Mouse (Mus musculus) lung, embryonic 14.5 days (tissue): ENCODE results near the gene Sec24a. TPM values are rescaled to one million over a fixed set of nuclear protein-coding genes. Genes with fewer than 3 reads are reported as not detected.
A peak's percentile ranks its signal among the peaks of the same experiment; 100 is the strongest.

Source experiments
- ATAC-seq: fragments of 200-750 bp; cut with Nextera tagmentation; 2 replicates; pipeline ENCODE4 v1.8.0; 2017; ENCODE audit warnings: mild to moderate bottlenecking, moderate TSS enrichment, moderate library complexity; ENCODE audit not compliant: insufficient read depth
- DNase-seq: peaks from one replicate; pipeline ENCODE4 v3.0.0-alpha.2; 2015
- H3K27ac ChIP-seq: fragments of 300-500 bp; sonication (generic); 2 replicates; pipeline ENCODE4 v1.5.1; 2014; ENCODE audit warnings: low read depth, mild to moderate bottlenecking, moderate library complexity
- H3K27me3 ChIP-seq: fragments of 300-500 bp; sonication (generic); 2 replicates; pipeline ENCODE4 v1.6.1; 2014; ENCODE audit warnings: low read length, control low read depth; ENCODE audit not compliant: insufficient read depth
- H3K36me3 ChIP-seq: fragments of 300-500 bp; sonication (generic); 2 replicates; pipeline ENCODE4 v1.6.1; 2014; ENCODE audit warnings: control low read depth; ENCODE audit not compliant: insufficient read depth
- H3K4me1 ChIP-seq: fragments of 300-500 bp; sonication (generic); 2 replicates; pipeline ENCODE4 v1.6.1; 2014; ENCODE audit warnings: antibody characterized with exemption, control low read depth; ENCODE audit not compliant: insufficient read depth
- H3K4me2 ChIP-seq: fragments of 300-500 bp; sonication (generic); 2 replicates; pipeline ENCODE4 v1.6.1; 2014; ENCODE audit warnings: mild to moderate bottlenecking
- H3K4me3 ChIP-seq: fragments of 300-500 bp; sonication (generic); 2 replicates; pipeline ENCODE4 v1.5.1; 2014; ENCODE audit warnings: low read depth, low read length
- H3K9ac ChIP-seq: fragments of 300-500 bp; sonication (generic); 2 replicates; pipeline ENCODE4 v1.6.1; 2014
- H3K9me3 ChIP-seq: fragments of 300-500 bp; sonication (generic); 2 replicates; pipeline ENCODE4 v1.6.1; 2016; ENCODE audit warnings: low read depth, low read length, control low read depth
- CTCF ChIP-seq: IDR thresholded peaks from 2 replicates; pipeline ENCODE4 v1.5.1; 2016; ENCODE audit warnings: antibody characterized with exemption, low read depth
- WGBS: fragments of 180-500 bp; shearing (Covaris S2); extraction: QIAGEN DNeasy Blood & Tissue Kit; methylation state at CpG from one replicate; pipeline ENCODE4 v1.1.7; 2014; 5-methylcytosine and 5-hydroxymethylcytosine counted together
- polyA plus RNA-seq: library from polyadenylated mRNA; unstranded; fragments of >200 nt; fragmentation: Nextera tagmentation; extraction: Ambion mirVana; gene quantifications from 2 replicates; pipeline ENCODE4 v1.2.1, GENCODE M21; 2014

Gene Sec24a
- polyA plus RNA-seq, 1 experiment from 2014 or later, result 16.3 TPM

GRCm38 (mm10) chr11:51681976-51682374, 81.5 kb downstream of the Sec24a start:
- no peaks in the 10 kb centered on the region for H3K4me1 ChIP-seq
- H3K4me3 ChIP-seq, result no peak overlapping the region
- no peak overlapping the region for H3K4me2 ChIP-seq
- H3K27me3 ChIP-seq, result no peaks in the 10 kb centered on the region
- DNase-seq (no peak), ATAC-seq (no peak)
- whole genome bisulfite sequencing, result 41% methylated on average over 8 of the region's 8 CpGs
- TF ChIP-seq CTCF, result no peak
- H3K9ac ChIP-seq, result no peak overlapping the region
- H3K27ac ChIP-seq, result no peak overlapping the region
- no peaks in the 10 kb centered on the region for H3K9me3 ChIP-seq
- peaks cover 8% of the 10 kb centered on the region; the same call in 1 of the 2 replicates for H3K36me3 ChIP-seq

GRCm38 (mm10) chr11:51681324-51681975, 82.0 kb downstream of the Sec24a start:
- WGBS, result 29% methylated on average over 13 of the region's 13 CpGs
- peaks cover 8% of the 10 kb centered on the region; the same call in 1 of the 2 replicates for H3K36me3 ChIP-seq
- TF ChIP-seq CTCF, result peak; percentile 95
- peak overlapping the region; percentile 4; the same call in 1 of the 2 replicates for H3K9ac ChIP-seq
- no peaks in the 10 kb centered on the region for H3K4me1 ChIP-seq
- ATAC-seq (peak; percentile 54; the same call in 1 of the 2 replicates), DNase-seq (peak; percentile 94)
- H3K27ac ChIP-seq, result no peak overlapping the region
- no peak overlapping the region for H3K4me3 ChIP-seq
- no peaks in the 10 kb centered on the region for H3K9me3 ChIP-seq
- H3K4me2 ChIP-seq, result peak overlapping the region; percentile 43; the same call in 1 of the 2 replicates
- no peaks in the 10 kb centered on the region for H3K27me3 ChIP-seq

GRCm38 (mm10) chr11:51679466-51679865, 84.0 kb downstream of the Sec24a start:
- TF ChIP-seq CTCF, result no peak
- Histone ChIP-seq H3K4me1 (no peaks in the 10 kb centered on the region), H3K9me3 (no peaks in the 10 kb centered on the region), H3K36me3 (no peaks in the 10 kb centered on the region), H3K4me2 (no peak overlapping the region), H3K27me3 (no peaks in the 10 kb centered on the region), H3K9ac (no peak overlapping the region), H3K4me3 (no peak overlapping the region), H3K27ac (no peak overlapping the region)
- ATAC-seq (no peak), DNase-seq (no peak)
- 57% methylated on average over 3 of the region's 3 CpGs for WGBS

GRCm38 (mm10) chr11:51677737-51678418, 85.6 kb downstream of the Sec24a start:
- 65% methylated on average over 6 of the region's 6 CpGs for WGBS
- H3K9ac ChIP-seq, result no peak overlapping the region
- H3K4me1 ChIP-seq, result no peaks in the 10 kb centered on the region
- no peaks in the 10 kb centered on the region for H3K9me3 ChIP-seq
- TF ChIP-seq CTCF, result no peak
- no peak overlapping the region for H3K4me3 ChIP-seq
- H3K27me3 ChIP-seq, result no peaks in the 10 kb centered on the region
- H3K36me3 ChIP-seq, result no peaks in the 10 kb centered on the region
- no peak for ATAC-seq
- no peak overlapping the region for H3K27ac ChIP-seq
- no peak overlapping the region for H3K4me2 ChIP-seq
- no peak for DNase-seq

- DNase-seq (no peak), ATAC-seq (no peak)
- Histone ChIP-seq H3K4me2 (no peak overlapping the region), H3K4me3 (no peak overlapping the region), H3K27me3 (no peaks in the 10 kb centered on the region), H3K27ac (no peak overlapping the region), H3K9me3 (no peaks in the 10 kb centered on the region), H3K36me3 (no peaks in the 10 kb centered on the region), H3K9ac (no peak overlapping the region), H3K4me1 (no peaks in the 10 kb centered on the region)
- no peak for TF ChIP-seq CTCF
- 73% methylated on average over 5 of the region's 5 CpGs for WGBS
These were observed 88.0 kb downstream of the Sec24a start for GRCm38 (mm10) chr11:51675386-51675785.

- WGBS, result 79% methylated on average over 9 of the region's 9 CpGs
- TF ChIP-seq CTCF, result no peak
- DNase-seq, result no peak
- H3K4me2 ChIP-seq, result no peak overlapping the region
- no peak overlapping the region for H3K9ac ChIP-seq
- H3K4me1 ChIP-seq, result no peaks in the 10 kb centered on the region
- H3K9me3 ChIP-seq, result no peaks in the 10 kb centered on the region
- H3K27ac ChIP-seq, result no peak overlapping the region
- H3K27me3 ChIP-seq, result no peaks in the 10 kb centered on the region
- ATAC-seq, result no peak
- no peak overlapping the region for H3K4me3 ChIP-seq
- no peaks in the 10 kb centered on the region for H3K36me3 ChIP-seq
These were observed 90.1 kb downstream of the Sec24a start for GRCm38 (mm10) chr11:51673291-51673690.

- 71% methylated on average over 2 of the region's 2 CpGs for WGBS
- no peaks in the 10 kb centered on the region for H3K36me3 ChIP-seq
These were observed 92.1 kb downstream of the Sec24a start for GRCm38 (mm10) chr11:51671376-51671775.

More at GRCm38 (mm10) chr11:51671376-51671775, 92.1 kb downstream of the Sec24a start:
- H3K9ac ChIP-seq, result no peak overlapping the region
- H3K4me2 ChIP-seq, result no peak overlapping the region
- ATAC-seq (no peak), DNase-seq (peak; percentile 37)
- TF ChIP-seq CTCF, result no peak
- no peaks in the 10 kb centered on the region for H3K27me3 ChIP-seq
- H3K4me1 ChIP-seq, result no peaks in the 10 kb centered on the region
- H3K4me3 ChIP-seq, result no peak overlapping the region
- no peaks in the 10 kb centered on the region for H3K9me3 ChIP-seq
- no peak overlapping the region for H3K27ac ChIP-seq
